Mouse (Mus musculus) T-helper 1 cell (primary cell): ENCODE measurements around the gene Efna5.

Experiments used
- in situ Hi-C: fragments of 300-600 bp; cut with MboI, MseI; formaldehyde crosslinking; loops from one replicate; pipeline ENCODE4 v1.15.1; 2025; ENCODE audit warnings: high pct_unique_total_duplicates

Gene Efna5

GRCm38 (mm10) chr17:62789291-62790290 lies 91.5 kb downstream of the Efna5 start:
- in situ Hi-C loops = no loop called here

DNA sequence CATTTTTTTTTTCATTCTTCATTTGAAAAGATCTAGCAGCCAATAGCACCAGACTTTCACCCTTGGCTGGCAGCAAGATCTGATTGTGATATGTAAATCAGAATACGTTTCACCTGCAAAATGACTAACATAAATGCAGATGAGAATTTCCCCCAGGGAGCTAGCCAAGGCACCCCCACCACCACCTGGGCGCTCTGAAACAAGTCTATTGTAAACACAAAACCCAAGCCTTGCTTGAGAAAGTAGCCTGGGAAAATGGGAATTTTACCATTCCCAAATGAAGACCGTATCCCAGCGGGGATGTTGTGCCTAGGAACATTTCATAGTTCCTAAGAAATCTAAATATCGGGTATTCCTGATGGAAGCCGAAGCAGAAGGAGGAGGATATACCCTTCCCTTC lies 92.3 kb downstream of the Efna5 start:
- in situ Hi-C loops = no loop called here

DNA sequence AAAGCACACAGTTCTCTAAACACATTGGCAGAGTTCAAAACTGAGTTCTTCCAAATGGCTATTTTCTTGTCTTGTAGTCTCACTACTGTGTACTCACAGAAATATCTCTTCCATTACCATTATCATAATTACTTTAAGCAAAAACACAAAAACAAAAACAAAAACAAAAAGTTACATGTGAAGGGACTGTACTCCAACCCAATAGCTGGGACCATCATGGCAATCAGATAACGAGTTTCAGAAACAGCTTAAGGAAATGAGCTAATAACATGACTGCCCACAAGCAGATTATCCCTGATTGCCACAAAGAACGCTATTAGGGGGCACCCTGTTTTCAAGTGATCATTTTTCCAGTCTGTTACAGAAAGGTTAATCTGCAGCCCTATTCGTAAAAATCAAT lies 93.3 kb downstream of the Efna5 start:
- in situ Hi-C loops = no loop called here

DNA sequence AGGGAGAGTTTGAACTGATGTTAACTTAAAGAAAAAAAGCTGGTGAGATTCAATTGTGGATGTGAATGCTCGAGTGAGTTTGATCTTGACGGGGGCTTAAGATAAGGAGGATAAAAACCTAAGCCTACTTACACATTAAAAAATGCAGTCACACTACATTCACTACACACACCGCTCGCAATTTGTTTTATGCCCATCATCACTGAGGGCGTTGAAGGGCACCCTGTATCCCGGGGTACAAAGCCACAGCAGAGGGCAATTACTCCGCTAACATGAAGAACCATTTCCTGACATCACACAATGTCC lies 94.6 kb downstream of the Efna5 start:
- in situ Hi-C loops = no loop called here

GRCm38 (mm10) chr17:62785781-62786601 lies 95.1 kb downstream of the Efna5 start:
- in situ Hi-C loops = no loop called here

GRCm38 (mm10) chr17:62784274-62785171 lies 96.6 kb downstream of the Efna5 start:
- in situ Hi-C loops = no loop called here

GRCm38 (mm10) chr17:62783524-62784273 lies 97.4 kb downstream of the Efna5 start:
- in situ Hi-C loops = no loop called here

GRCm38 (mm10) chr17:62782826-62783404 lies 98.2 kb downstream of the Efna5 start:
- in situ Hi-C loops = no loop called here

- in situ Hi-C loops = no loop called here
Observed at GRCm38 (mm10) chr17:62781120-62781519, 100.0 kb downstream of the Efna5 start.

DNA sequence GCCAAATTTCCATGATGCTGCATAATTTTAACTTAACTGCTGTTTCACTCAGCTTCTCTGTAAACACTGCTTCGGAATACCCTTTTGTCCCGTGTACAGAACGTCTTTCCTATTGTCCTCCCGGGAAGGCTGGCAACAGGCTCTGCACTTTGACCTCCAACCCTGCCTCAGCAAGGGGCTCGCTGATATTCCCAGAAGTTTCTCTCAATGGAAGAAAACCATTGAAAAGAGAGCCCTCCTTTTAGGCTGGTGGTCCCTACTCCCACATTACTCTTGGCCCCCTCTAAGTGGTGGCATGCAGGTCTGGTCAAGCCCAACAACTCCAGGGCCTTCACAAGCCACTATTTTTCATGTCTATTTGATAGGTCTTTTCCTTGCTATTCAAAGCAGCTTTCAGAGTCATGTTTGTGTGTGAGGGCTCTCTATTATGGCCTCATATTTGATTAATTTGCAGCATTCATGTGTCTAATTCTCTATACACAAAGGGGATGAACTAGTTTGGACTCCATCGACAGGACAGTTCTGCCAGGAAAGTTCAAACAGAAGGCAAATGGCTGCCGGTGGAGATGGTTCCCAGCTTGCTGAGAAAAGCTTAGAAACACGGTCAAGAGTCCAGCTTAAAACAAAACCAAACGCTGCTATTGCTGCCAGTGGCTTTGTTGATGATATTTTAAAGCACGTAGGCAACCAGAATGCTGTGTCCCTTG lies 103.1 kb downstream of the Efna5 start:
- in situ Hi-C loops = no loop called here

DNA sequence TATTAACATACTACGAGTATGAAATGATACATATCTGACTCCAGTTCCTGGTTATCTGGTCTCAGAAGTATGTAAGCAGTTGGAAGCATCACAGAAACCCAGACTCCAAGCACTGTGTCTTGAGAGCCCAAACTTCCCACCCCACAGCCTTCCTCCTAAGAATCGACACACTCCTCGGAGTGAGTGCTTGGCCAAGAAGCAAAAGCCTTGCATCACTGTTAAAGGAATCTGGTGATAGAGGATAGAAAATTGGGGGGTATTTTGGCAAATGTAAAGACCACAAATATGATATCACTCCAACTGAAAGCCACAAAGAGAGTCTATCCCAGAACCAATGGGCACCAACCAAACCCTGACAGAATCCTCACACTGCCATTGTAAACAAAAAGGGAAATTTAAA lies 104.4 kb downstream of the Efna5 start:
- in situ Hi-C loops = no loop called here

DNA sequence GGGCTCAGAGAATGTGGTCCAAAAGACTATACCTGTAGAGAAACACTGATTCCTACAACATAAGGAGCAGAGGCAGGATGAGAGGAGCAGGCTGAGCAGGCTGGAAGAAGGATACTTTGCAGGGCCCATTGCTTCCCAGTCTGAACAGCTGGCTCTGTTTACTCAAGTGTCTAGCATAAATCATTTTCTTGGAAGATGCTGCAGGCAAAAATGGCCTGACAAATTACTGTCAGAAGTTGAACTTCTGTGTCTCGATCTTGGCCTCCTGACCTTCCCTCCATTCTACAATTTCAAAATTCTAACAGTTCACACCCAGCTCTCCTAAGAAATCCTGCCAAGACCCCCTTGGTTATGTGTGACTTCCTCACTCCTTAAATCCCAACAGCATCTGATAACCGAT lies 105.1 kb downstream of the Efna5 start:
- in situ Hi-C loops = no loop called here

- in situ Hi-C loops = no loop called here
Observed at GRCm38 (mm10) chr17:62775401-62775800, 105.7 kb downstream of the Efna5 start.

DNA sequence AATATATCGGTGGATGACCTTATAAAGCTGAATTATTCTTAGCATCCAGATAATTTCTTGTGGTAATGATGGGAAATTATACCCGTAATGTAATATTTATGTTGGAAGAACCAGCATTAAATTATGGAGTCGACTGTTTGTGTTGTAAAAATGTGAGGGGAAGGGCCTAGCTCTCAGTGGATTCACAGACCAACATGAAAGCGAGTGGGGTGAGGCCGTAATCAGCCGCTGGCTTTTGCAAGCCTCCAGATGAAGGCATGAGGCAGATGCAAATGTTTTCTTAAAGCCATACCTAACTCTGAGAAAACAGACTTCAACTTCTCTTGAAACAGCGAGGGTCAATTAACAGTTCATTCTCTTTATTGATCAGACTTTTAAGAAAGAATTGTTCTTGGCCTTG lies 106.4 kb downstream of the Efna5 start:
- in situ Hi-C loops = no loop called here

- in situ Hi-C loops = no loop called here
Observed at GRCm38 (mm10) chr17:62766705-62767104, 114.4 kb downstream of the Efna5 start.

DNA sequence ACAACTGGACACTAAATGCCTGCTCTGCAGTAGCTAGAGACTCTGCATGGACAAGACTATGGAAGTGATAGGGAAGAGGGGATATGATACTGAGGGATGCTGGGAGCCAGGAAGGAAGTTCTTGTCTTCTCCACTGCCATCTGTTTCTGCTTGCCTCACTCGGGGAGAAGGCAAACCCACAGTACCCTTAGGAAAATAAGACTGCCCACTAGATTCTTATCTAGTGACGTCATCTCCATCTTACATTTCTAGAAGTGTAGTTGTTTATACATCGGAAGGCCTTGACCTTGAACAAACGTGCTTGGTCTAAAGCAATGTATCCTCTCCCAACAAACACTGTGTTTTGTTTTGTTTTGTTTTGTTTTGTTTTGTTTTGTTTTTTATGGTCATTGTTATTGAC lies 116.0 kb downstream of the Efna5 start:
- in situ Hi-C loops = no loop called here

GRCm38 (mm10) chr17:62756951-62757350 lies 124.2 kb downstream of the Efna5 start:
- in situ Hi-C loops = no loop called here

DNA sequence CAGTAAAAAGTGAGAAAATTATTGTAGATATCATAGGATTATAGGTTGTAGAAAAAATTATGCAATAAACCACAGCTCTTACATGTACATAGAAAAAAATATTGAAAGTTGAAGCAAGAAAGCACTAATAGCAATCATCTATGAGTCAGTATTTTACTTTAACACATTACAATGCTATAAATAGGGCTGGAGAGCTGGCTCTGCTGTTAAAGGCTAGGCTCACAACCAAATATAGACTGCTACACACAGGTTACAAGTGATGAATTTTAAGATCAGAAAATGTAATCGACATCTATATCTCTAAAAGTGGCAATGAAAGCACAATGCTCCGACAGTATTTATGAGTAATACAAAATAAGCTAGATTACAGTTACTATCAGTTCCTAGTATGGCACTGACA lies 125.5 kb downstream of the Efna5 start:
- in situ Hi-C loops = no loop called here

DNA sequence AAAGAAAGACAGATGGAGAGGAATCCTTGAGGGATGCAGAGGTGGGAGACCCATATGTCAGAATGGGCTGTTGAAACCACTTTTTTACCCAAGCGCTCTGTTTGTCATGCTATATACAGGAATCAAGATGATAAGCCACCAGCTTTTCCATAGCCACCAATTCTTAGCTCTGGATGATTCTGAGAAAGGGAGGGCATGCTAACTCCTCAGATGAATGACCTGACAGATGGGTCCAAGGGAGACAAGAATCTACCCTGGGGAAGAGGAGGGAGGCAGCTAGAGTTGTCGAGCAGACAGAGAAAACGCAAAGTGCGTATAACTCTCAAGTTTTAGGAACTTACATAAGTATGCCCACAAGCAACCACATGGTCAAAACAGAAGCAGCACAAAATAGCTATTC lies 126.5 kb downstream of the Efna5 start:
- in situ Hi-C loops = no loop called here

- in situ Hi-C loops = no loop called here
Observed at GRCm38 (mm10) chr17:62752381-62752889, 128.7 kb downstream of the Efna5 start.
